Mouse (Mus musculus) spleen, adult 2 months (tissue): ENCODE measurements around the gene Extl1.

Experiments used
- CTCF ChIP-seq: fragments of 200-500 bp; IDR thresholded peaks from 2 replicates; pipeline ENCODE4 v1.5.1; 2011; ENCODE audit warnings: mild to moderate bottlenecking, inconsistent platforms; ENCODE audit not compliant: insufficient read depth, insufficient read length, insufficient replicate concordance; ENCODE audit errors: extremely low read depth
- POLR2A ChIP-seq: fragments of 200-500 bp; IDR thresholded peaks from 2 replicates; pipeline ENCODE4 v1.6.1; 2011; ENCODE audit warnings: low read depth, low read length, inconsistent platforms

DNA sequence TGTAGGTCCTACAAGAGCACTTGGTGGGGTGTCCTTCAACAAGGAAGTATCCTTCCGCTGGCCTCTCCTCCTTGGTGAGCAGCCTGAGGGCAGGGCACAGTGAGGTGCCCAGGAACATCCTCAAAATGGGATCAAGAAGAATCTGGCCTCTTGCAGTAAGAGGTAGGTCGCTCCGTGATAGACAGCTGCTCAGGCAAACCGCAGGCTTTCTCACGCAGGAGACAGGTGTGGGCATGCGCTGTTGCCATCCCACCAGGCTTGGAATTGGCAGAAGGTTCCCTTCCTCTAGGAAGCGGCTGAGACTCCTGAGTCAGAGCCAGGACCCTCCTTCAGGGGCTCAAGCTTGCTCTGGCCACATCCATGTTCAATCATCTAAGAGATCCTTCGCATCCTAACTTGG, 10.4 kb downstream of the Extl1 start:
- TF ChIP-seq POLR2A (no peak), CTCF (no peak)
